In genomic region chr8:48591818-48592217, GRCm38 (mm10) we compare ENCODE assay signal across 27 mouse cellular contexts.
DNase-seq lines count a peak whose midpoint lies in the region; ATAC-seq and TF ChIP-seq lines count a peak whose summit lies in the region.
"Had no signal": no experiment of that assay in that cellular context is flagged by ENCODE, and none has a peak within 500 bp of the region (broad histone marks: within the 10 kb centered on the region; RNA-seq: fewer than 3 reads in every experiment).

No protein-coding gene starts in this region.

- peak; percentile 54; the same call in 1 of the 2 replicates for ATAC-seq in kidney, embryonic 16.5 days (ENCODE audit: low FRiP score, low TSS enrichment)
- ATAC-seq in lung, embryonic 14.5 days (ENCODE audit: insufficient read depth) = peak; percentile 51; the same call in 1 of the 2 replicates
- ATAC-seq: activated CD4-positive, CD25-positive, alpha-beta regulatory T cell, adult 4 months; forebrain, embryonic 15.5 days; hindbrain, embryonic 16.5 days had no signal

- no peak overlapping the region for H3K4me3 ChIP-seq in kidney, embryonic 16.5 days (ENCODE audit: low read length)
- no peak overlapping the region for H3K4me3 ChIP-seq in lung, embryonic 14.5 days (ENCODE audit: low read depth, low read length)
- no peak overlapping the region for H3K4me3 ChIP-seq in embryonic fibroblast, embryonic 13.5 days (ENCODE audit: insufficient read depth, low read length)
- H3K4me3 ChIP-seq in layer of hippocampus, adult 2 months = no peak overlapping the region
- H3K4me3 ChIP-seq: embryonic facial prominence, embryonic 15.5 days; erythroblast, embryonic 14.5 days; forebrain, embryonic 12.5 days; forebrain, embryonic 15.5 days; heart, embryonic 12.5 days; heart, embryonic 15.5 days; hindbrain, embryonic 10.5 days; hindbrain, embryonic 13.5 days had no signal

- no peak overlapping the region for H3K9ac ChIP-seq in kidney, embryonic 16.5 days (replicated peaks; ENCODE audit: low read length)
- H3K9ac ChIP-seq in lung, embryonic 14.5 days = no peak overlapping the region
- H3K9ac ChIP-seq: embryonic facial prominence, embryonic 15.5 days; forebrain, embryonic 12.5 days; forebrain, embryonic 15.5 days; heart, embryonic 12.5 days; heart, embryonic 15.5 days; hindbrain, embryonic 13.5 days had no signal

- no peak for TF ChIP-seq POLR2A in embryonic fibroblast, embryonic 13.5 days (IDR thresholded peaks at IDR 0.05; ENCODE audit: low read depth, low read length)

- WGBS in kidney, embryonic 16.5 days = 31% methylated on average over 5 of the region's 5 CpGs
- WGBS in lung, embryonic 14.5 days = 10% methylated on average over 5 of the region's 5 CpGs

- H3K9me3 ChIP-seq in kidney, embryonic 16.5 days (ENCODE audit: low read length) = no peaks in the 10 kb centered on the region
- H3K9me3 ChIP-seq in lung, embryonic 14.5 days (ENCODE audit: low read depth, low read length) = no peaks in the 10 kb centered on the region
- H3K9me3 ChIP-seq: embryonic facial prominence, embryonic 15.5 days; forebrain, embryonic 12.5 days; forebrain, embryonic 15.5 days; heart, embryonic 12.5 days; heart, embryonic 15.5 days; hindbrain, embryonic 10.5 days; hindbrain, embryonic 13.5 days had no signal

- H3K4me1 ChIP-seq in kidney, embryonic 16.5 days (ENCODE audit: insufficient read depth, low read length) = peaks cover 9% of the 10 kb centered on the region; the same call in 1 of the 2 replicates
- no peaks in the 10 kb centered on the region for H3K4me1 ChIP-seq in lung, embryonic 14.5 days (ENCODE audit: insufficient read depth)
- peaks cover 6% of the 10 kb centered on the region for H3K4me1 ChIP-seq in embryonic fibroblast, embryonic 13.5 days (ENCODE audit: control insufficient read depth, insufficient read depth, low read length)
- H3K4me1 ChIP-seq: embryonic facial prominence, embryonic 15.5 days; forebrain, embryonic 15.5 days had no signal

- TF ChIP-seq CTCF in lung, embryonic 14.5 days (IDR thresholded peaks at IDR 0.05; ENCODE audit: low read depth) = no peak
- TF ChIP-seq CTCF in embryonic fibroblast, embryonic 13.5 days (IDR thresholded peaks at IDR 0.05; ENCODE audit: borderline replicate concordance, insufficient read depth, low read length) = no peak
- TF ChIP-seq CTCF in layer of hippocampus, adult 2 months (conservative IDR thresholded peaks at IDR 0.05) = no peak

- H3K4me2 ChIP-seq in kidney, embryonic 16.5 days (replicated peaks; ENCODE audit: low read depth, low read length) = no peak overlapping the region
- H3K4me2 ChIP-seq in lung, embryonic 14.5 days = no peak overlapping the region
- H3K4me2 ChIP-seq: embryonic facial prominence, embryonic 15.5 days; forebrain, embryonic 12.5 days; forebrain, embryonic 15.5 days; heart, embryonic 12.5 days; heart, embryonic 15.5 days; hindbrain, embryonic 13.5 days had no signal

- no peak overlapping the region for H3K27ac ChIP-seq in kidney, embryonic 16.5 days (ENCODE audit: low read length)
- H3K27ac ChIP-seq in lung, embryonic 14.5 days (ENCODE audit: low read depth) = peak overlapping the region; percentile 13; the same call in 1 of the 2 replicates
- 0 out of 2 replicates have a peak overlapping the region, but pooled peaks have one; percentile 24 for H3K27ac ChIP-seq in embryonic fibroblast, embryonic 13.5 days (ENCODE audit: insufficient read depth, low read length)
- H3K27ac ChIP-seq in layer of hippocampus, adult 2 months = no peak overlapping the region
- H3K27ac ChIP-seq: embryonic facial prominence, embryonic 15.5 days; forebrain, embryonic 12.5 days; forebrain, embryonic 15.5 days; heart, embryonic 15.5 days; hindbrain, embryonic 10.5 days; hindbrain, embryonic 13.5 days had no signal

- H3K27me3 ChIP-seq in kidney, embryonic 16.5 days (ENCODE audit: insufficient read depth, low read length) = no peaks in the 10 kb centered on the region
- no peaks in the 10 kb centered on the region for H3K27me3 ChIP-seq in lung, embryonic 14.5 days (ENCODE audit: insufficient read depth, low read length)
- H3K27me3 ChIP-seq: embryonic facial prominence, embryonic 15.5 days; forebrain, embryonic 12.5 days; forebrain, embryonic 15.5 days; heart, embryonic 12.5 days; heart, embryonic 15.5 days; hindbrain, embryonic 13.5 days had no signal

- no peaks in the 10 kb centered on the region for H3K36me3 ChIP-seq in kidney, embryonic 16.5 days (ENCODE audit: insufficient read depth, low read length)
- H3K36me3 ChIP-seq in lung, embryonic 14.5 days (ENCODE audit: insufficient read depth) = no peaks in the 10 kb centered on the region
- H3K36me3 ChIP-seq: embryonic facial prominence, embryonic 15.5 days; forebrain, embryonic 12.5 days; forebrain, embryonic 15.5 days; heart, embryonic 12.5 days; heart, embryonic 15.5 days; hindbrain, embryonic 10.5 days; hindbrain, embryonic 13.5 days had no signal

- DNase-seq in kidney, adult 8-10 months = no peak
- peak; percentile 70 for DNase-seq in lung, embryonic 14.5 days
- no peak for DNase-seq in lung, postnatal 4 days
- DNase-seq in layer of hippocampus, adult 2 months (ENCODE audit: low spot score in 2 of 2) = no peak
- DNase-seq: adrenal gland, adult 8-10 months; adrenal gland, postnatal 25 days; cerebellum, adult 11-12 months; cerebellum, adult 8-10 months; cerebellum, postnatal 10 days; cerebellum, postnatal 36 days; embryo, embryonic 11 days; gastrocnemius, postnatal 25 days; heart, adult 18-20 months; heart, postnatal 10 days; heart, postnatal 36 days had no signal

Comparison
In these comparisons a context has a peak if more than half of its experiments do, and no peak if none do; other contexts are left out.
1. H3K27ac ChIP-seq: peak in lung, embryonic 14.5 days (single experiment) and embryonic fibroblast, embryonic 13.5 days (single experiment); none in kidney, embryonic 16.5 days (single experiment) and layer of hippocampus, adult 2 months (single experiment).